Mouse (Mus musculus) ES-Bruce4 (cell line): ENCODE results near the gene Hip1r. TPM values are rescaled to one million over a fixed set of nuclear protein-coding genes. Genes with fewer than 3 reads are reported as not detected.
A peak's percentile ranks its signal among the peaks of the same experiment; 100 is the strongest.

ENCODE experiments used
- H3K27ac ChIP-seq: 2 replicates; pipeline ENCODE4 v1.5.1; 2012; ENCODE audit warnings: low read length, inconsistent platforms; ENCODE audit not compliant: insufficient read depth
- H3K27me3 ChIP-seq: 2 replicates; pipeline ENCODE4 v1.6.1; 2012; ENCODE audit warnings: mild to moderate bottlenecking, low read length, inconsistent platforms; ENCODE audit not compliant: control insufficient read depth, poor library complexity, insufficient read depth, severe bottlenecking
- H3K36me3 ChIP-seq: 2 replicates; pipeline ENCODE4 v1.6.1; 2012; ENCODE audit warnings: inconsistent platforms, mild to moderate bottlenecking, low read length, moderate library complexity; ENCODE audit not compliant: control insufficient read depth, poor library complexity, insufficient read depth, severe bottlenecking
- H3K4me1 ChIP-seq: one replicate; pipeline ENCODE4 v1.8.1; 2011; ENCODE audit warnings: low read length; ENCODE audit not compliant: control insufficient read depth, insufficient read depth
- H3K4me3 ChIP-seq: 2 replicates; pipeline ENCODE4 v1.5.1; 2011; ENCODE audit warnings: low read depth, mild to moderate bottlenecking, low read length
- H3K9ac ChIP-seq: 2 replicates; pipeline ENCODE4 v1.6.1; 2012; ENCODE audit warnings: low read depth, mild to moderate bottlenecking, inconsistent platforms; ENCODE audit not compliant: poor library complexity, severe bottlenecking
- H3K9me3 ChIP-seq: replicated peaks from 2 replicates; pipeline ENCODE4 v1.6.1; 2012; ENCODE audit warnings: mild to moderate bottlenecking, low read length, inconsistent platforms; ENCODE audit not compliant: control insufficient read depth, poor library complexity, insufficient read depth, severe bottlenecking
- CTCF ChIP-seq: IDR thresholded peaks from one replicate; pipeline ENCODE4 v1.8.1; 2011; ENCODE audit warnings: low read depth, low read length
- EP300 ChIP-seq: IDR thresholded peaks from 2 replicates; pipeline ENCODE4 v1.6.1; 2011; ENCODE audit warnings: low read depth, low read length; ENCODE audit not compliant: insufficient read depth
- POLR2A ChIP-seq: IDR thresholded peaks from one replicate; pipeline ENCODE4 v1.8.1; 2011; ENCODE audit warnings: low read length; ENCODE audit not compliant: insufficient read depth
- polyA plus RNA-seq: library from polyadenylated mRNA; stranded (reverse); fragments of >200 nt; gene quantifications from 2 replicates; pipeline ENCODE4 v1.2.4, GENCODE M21; 2011; ENCODE audit warnings: low read depth; ENCODE audit not compliant: missing spikeins, insufficient read depth, insufficient read length

Hip1r gene
- polyA plus RNA-seq, 1 experiment = 17.4 TPM

DNA sequence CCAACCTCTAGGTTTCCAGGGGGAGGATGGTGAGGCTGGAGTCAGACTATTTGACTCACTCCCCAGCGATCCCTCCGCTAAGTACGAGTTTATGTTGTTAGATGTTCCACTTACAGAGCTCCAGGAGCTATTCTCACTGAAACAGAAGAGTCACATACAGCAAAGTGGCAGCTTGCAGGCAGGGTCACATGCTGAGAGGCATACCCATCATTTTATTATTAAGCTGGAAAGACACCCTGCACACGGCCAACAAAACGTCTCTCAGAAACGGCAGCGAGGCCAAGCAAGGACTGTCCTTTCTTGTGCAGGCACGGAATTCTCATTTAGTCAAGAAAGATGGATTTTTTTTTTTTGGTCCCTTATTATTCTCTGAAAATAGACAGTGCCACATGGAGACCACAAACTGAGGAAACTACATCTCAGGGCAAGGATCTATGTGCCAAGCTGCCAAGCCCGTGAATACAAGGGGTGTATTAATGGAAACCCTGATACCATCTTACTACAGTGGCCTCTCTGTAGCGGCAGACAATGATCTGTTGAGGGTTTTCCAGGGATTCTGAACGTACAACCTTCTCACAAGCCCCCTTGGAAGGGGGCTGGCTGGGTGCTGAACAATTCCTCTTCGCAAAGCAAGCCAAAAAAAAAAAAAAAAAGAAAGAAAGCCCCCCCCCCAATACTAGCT is 57.1 kb downstream of the Hip1r start:
- TF ChIP-seq EP300 (no peak), POLR2A (no peak), CTCF (no peak)
- Histone ChIP-seq H3K36me3 (no peaks in the 10 kb centered on the region), H3K4me3 (no peak overlapping the region), H3K9me3 (no peaks in the 10 kb centered on the region), H3K4me1 (no peaks in the 10 kb centered on the region), H3K9ac (peak overlapping the region; percentile 85), H3K27me3 (no peaks in the 10 kb centered on the region), H3K27ac (no peak overlapping the region)

DNA sequence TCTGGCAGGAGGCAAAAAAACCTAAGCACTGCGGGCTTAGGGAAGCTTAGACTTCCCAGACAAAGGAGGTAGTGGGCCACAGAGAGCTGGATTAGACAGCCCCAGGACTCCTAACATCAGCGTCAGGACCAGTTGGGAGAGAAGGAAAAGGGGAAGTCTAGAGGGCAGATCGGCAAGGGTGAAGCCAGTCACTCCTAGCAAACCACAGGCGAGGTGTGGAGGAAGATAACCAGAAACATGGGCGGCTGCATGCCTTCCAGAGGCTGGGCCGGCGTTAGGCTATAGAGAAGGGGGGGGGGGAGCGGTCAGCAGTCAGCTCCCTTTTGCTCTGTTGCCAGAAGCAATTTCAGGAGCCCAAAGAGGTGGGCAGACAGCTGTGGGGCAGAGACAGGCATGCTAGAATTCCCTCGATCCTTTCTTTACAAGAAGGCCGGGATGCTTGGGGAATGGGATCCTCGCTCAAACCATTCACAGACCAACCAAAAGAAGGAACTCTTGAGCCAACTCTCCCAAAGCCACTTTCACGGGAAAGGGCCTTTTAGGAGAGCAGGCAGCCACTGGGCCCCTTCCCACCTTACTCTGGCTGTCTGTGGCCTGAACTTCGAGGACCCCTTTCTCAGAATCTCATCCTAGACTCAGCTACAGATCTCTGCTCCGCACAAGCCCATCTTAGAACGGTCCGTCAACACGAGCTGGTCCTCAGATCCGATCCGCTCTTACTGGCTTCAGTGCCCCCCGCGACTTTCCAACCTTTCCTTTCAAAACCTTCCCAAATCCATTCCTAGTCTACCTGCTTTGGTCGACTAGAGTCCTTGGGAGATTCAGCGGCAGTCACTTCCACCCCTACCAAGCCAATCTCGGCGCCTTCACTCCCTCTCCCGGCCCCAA is 57.9 kb downstream of the Hip1r start:
- Histone ChIP-seq H3K9me3 (no peaks in the 10 kb centered on the region), H3K27me3 (no peaks in the 10 kb centered on the region), H3K36me3 (no peaks in the 10 kb centered on the region), H3K4me3 (peak overlapping the region; percentile 92), H3K27ac (no peak overlapping the region), H3K9ac (peak overlapping the region; percentile 85), H3K4me1 (no peaks in the 10 kb centered on the region)
- TF ChIP-seq POLR2A = no peak

DNA sequence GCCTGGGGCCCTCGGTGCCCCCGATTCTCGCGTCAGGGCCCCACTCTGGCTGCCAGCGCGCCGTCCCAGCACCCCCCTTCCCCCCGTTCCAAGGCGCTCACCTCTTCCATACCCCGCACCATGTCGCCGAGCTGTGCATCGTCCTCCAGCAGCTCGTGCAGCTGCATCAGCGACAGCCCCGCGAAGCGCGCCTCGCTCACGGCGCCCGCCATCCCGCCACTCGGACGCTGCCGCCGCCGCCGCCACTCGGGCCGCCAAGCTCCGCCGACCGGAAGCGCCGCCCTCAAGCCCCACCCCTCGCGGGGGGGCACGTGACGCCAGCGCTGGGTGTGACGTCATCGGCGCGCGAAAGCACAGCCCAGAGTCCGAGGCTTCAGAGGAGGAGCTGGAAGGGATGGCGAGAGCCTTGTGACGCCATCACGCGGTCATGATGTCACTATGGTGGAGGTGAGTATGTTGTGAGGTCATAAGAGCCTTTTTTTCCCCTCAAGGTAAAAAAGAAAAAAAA is 58.6 kb downstream of the Hip1r start, which contains the start of gene Vps37b:
TSS of gene Vps37b (minus strand) at position 270 of the 508 bp plus-strand sequence.
- Histone ChIP-seq H3K4me3 (peak within 1 kb of the TSS; percentile 92), H3K27me3 (no peaks in the 10 kb centered on the region), H3K27ac (no peak within 1 kb of the TSS), H3K9ac (peak within 1 kb of the TSS; percentile 85), H3K4me1 (no peaks in the 10 kb centered on the region), H3K36me3 (no peaks in the 10 kb centered on the region), H3K9me3 (no peaks in the 10 kb centered on the region)
- TF ChIP-seq EP300 = no peak
- peak; percentile 59 for TF ChIP-seq POLR2A
- no peak for TF ChIP-seq CTCF

DNA sequence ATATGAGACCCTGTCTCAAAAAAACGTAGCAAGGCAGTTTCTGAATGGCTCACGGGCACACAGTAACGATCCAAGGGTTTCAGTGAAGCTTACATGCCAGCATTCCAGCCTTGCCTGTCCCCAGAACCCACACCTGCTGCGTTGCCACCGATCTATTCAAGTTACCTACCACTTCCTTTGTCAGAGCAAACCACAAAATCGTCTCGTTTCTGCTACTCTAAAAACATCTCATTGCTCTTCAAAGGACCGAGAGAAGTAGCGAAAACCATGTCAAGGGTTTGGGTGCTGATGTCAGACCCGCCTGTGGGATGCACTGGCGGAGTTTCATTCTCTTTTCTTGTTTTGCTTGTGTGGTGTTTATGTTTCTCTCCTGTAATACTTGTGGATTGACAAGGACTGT is 61.0 kb downstream of the Hip1r start:
- Histone ChIP-seq H3K9me3 (no peaks in the 10 kb centered on the region), H3K27ac (no peak overlapping the region), H3K4me3 (no peak overlapping the region), H3K36me3 (no peaks in the 10 kb centered on the region), H3K9ac (no peak overlapping the region), H3K27me3 (no peaks in the 10 kb centered on the region), H3K4me1 (no peaks in the 10 kb centered on the region)
- TF ChIP-seq POLR2A (no peak), EP300 (no peak), CTCF (no peak)

DNA sequence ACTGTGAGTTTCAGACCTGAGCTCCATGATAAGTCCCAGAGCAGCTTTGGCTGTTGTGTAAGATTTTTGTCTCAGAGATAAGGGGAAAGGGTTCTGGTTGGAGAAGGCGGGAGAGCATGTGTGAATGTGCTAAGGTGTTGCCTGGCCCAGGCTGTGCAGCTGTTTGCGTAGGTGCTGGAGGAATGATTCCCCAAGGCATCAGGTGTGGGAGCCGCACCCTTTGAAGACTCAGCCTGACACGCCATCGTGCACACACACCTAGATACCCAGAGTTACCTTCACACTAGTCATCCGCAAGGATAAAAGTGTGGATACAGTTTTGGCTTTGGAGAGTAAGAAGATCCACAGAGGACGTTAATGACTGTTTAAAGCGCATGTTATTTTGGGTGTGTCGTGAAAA is 62.0 kb downstream of the Hip1r start:
- no peak overlapping the region for H3K27ac ChIP-seq
- H3K9ac ChIP-seq = no peak overlapping the region
- H3K36me3 ChIP-seq = no peaks in the 10 kb centered on the region
- no peaks in the 10 kb centered on the region for H3K4me1 ChIP-seq
- no peaks in the 10 kb centered on the region for H3K9me3 ChIP-seq
- H3K27me3 ChIP-seq = no peaks in the 10 kb centered on the region
- TF ChIP-seq EP300 (no peak), CTCF (no peak), POLR2A (no peak)
- H3K4me3 ChIP-seq = no peak overlapping the region

DNA sequence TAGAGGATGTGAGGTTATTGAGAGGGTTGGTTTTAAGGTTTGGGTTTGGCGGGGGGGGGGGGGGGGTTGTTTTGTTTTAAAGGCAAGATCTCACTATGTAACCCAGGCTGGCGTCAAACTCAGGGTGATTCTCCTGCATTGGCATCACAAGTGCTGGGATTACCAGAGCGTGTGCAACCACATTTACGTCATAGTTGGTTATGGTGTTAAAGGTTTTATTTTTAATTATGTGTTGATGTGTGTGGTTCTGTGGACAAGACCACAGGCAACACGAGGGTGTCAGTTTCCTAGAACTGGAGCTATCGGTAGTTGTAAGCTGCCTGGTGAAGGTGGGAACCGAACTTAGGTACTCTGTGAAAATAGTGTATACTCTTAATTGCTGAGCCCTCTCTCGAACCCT is 62.4 kb downstream of the Hip1r start:
- Histone ChIP-seq H3K4me3 (no peak overlapping the region), H3K9ac (no peak overlapping the region), H3K27ac (no peak overlapping the region), H3K36me3 (no peaks in the 10 kb centered on the region), H3K4me1 (no peaks in the 10 kb centered on the region), H3K9me3 (no peaks in the 10 kb centered on the region), H3K27me3 (no peaks in the 10 kb centered on the region)
- no peak for TF ChIP-seq POLR2A
- TF ChIP-seq EP300 = no peak
- no peak for TF ChIP-seq CTCF
